17 mouse cellular contexts compared by ENCODE assay signal in the genomic region with DNA sequence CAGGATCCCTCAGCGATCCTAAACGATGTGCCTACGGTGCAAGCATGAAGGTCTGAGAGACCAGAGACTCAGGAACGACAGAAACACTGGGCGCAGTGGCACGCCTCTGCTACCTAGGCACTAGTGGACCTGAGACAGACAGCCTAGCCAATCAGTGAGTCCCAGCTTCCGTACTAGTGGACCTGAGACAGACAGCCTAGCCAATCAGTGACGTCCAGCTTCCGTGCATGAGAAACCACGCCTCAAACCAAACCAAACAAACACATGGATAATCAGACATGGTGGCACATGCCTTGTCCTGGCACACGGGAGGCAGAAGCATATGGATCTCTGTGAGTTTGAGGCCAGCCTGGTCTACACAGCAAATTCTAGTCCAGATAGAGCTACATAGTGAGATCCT. TPM values are rescaled to one million over a fixed set of nuclear protein-coding genes. Genes with fewer than 3 reads are reported as not detected.
DNase-seq lines count a peak whose midpoint lies in the region; ATAC-seq and TF ChIP-seq lines count a peak whose summit lies in the region.
"Had no signal": no experiment of that assay in that cellular context is flagged by ENCODE, and none has a peak within 500 bp of the region (broad histone marks: within the 10 kb centered on the region; RNA-seq: fewer than 3 reads in every experiment).

No protein-coding gene starts in this region.

- no peak overlapping the region for H3K27ac ChIP-seq in MEL (ENCODE audit: control insufficient read depth, low read depth, low read length)
- H3K27ac ChIP-seq in intestine, embryonic 16.5 days (ENCODE audit: low read length), result no peak overlapping the region
- H3K27ac ChIP-seq in liver, embryonic 16.5 days (ENCODE audit: low read length), result no peak overlapping the region
- H3K27ac ChIP-seq in hindbrain, embryonic 13.5 days, result no peak overlapping the region
- H3K27ac ChIP-seq: midbrain, embryonic 12.5 days had no signal

- H3K4me3 ChIP-seq in E14TG2a.4 (replicated peaks; ENCODE audit: low read length), result peak overlapping the region; percentile 58
- H3K4me3 ChIP-seq in MEL (ENCODE audit: control insufficient read depth in 1 of 2, insufficient read depth in 1 of 2, low read depth in 2 of 2, low read length in 2 of 2), result peak overlapping the region; percentile 41 to 54; a peak in 3 of 4 replicates
- no peak overlapping the region for H3K4me3 ChIP-seq in intestine, embryonic 16.5 days (ENCODE audit: low read length)
- H3K4me3 ChIP-seq in liver, embryonic 16.5 days (ENCODE audit: low read depth, low read length), result no peak overlapping the region
- no peak overlapping the region for H3K4me3 ChIP-seq in hindbrain, embryonic 13.5 days
- H3K4me3 ChIP-seq: midbrain, embryonic 12.5 days had no signal

- H3K4me1 ChIP-seq in E14TG2a.4 (replicated peaks; ENCODE audit: low read depth, low read length) (peaks cover 11% of the 10 kb centered on the region), MEL (ENCODE audit: control insufficient read depth in 1 of 2, insufficient read depth in 2 of 2, low read length in 2 of 2) (peaks cover 0 to 3% of the 10 kb centered on the region in 2 experiments; a peak in 1 of 4 replicates)
- no peaks in the 10 kb centered on the region for H3K4me1 ChIP-seq in intestine, embryonic 16.5 days (ENCODE audit: control insufficient read depth, insufficient read depth, low read length)
- no peaks in the 10 kb centered on the region for H3K4me1 ChIP-seq in liver, embryonic 16.5 days (ENCODE audit: control insufficient read depth, low read depth, low read length)
- H3K4me1 ChIP-seq in hindbrain, embryonic 13.5 days (replicated peaks), result no peaks in the 10 kb centered on the region
- H3K4me1 ChIP-seq: midbrain, embryonic 12.5 days had no signal

- H3K79me2 ChIP-seq in MEL (ENCODE audit: control insufficient read depth, insufficient read depth, low read length, poor library complexity), result no peaks in the 10 kb centered on the region

- H3K9ac ChIP-seq in MEL (ENCODE audit: control insufficient read depth, low read depth, low read length, poor library complexity, severe bottlenecking), result peak overlapping the region; percentile 43; the same call in 1 of the 2 replicates
- H3K9ac ChIP-seq in intestine, embryonic 16.5 days (ENCODE audit: low read depth, low read length), result no peak overlapping the region
- H3K9ac ChIP-seq in liver, embryonic 16.5 days (ENCODE audit: low read depth, low read length), result no peak overlapping the region
- no peak overlapping the region for H3K9ac ChIP-seq in hindbrain, embryonic 13.5 days
- H3K9ac ChIP-seq: lung, embryonic 14.5 days; midbrain, embryonic 12.5 days had no signal

- peak; percentile 90 for DNase-seq in MEL (ENCODE audit: low read depth, low spot score)
- no peak for DNase-seq in neural tube, embryonic 10.5 days (ENCODE audit: extremely low spot score, low spot score)
- DNase-seq in left cerebral cortex, postnatal 36 days (ENCODE audit: low spot score in 2 of 2), result no peak
- DNase-seq: heart, adult 18-20 months; heart, postnatal 4 days; kidney, adult 18-20 months; lung, embryonic 14.5 days had no signal

- ATAC-seq in intestine, embryonic 16.5 days, result peak; percentile 60
- ATAC-seq in liver, embryonic 16.5 days (ENCODE audit: low read depth), result peak; percentile 35; the same call in 1 of the 2 replicates
- ATAC-seq in hindbrain, embryonic 13.5 days (ENCODE audit: low FRiP score), result no peak

- WGBS in intestine, embryonic 16.5 days, result 47% methylated on average over 11 of the region's 11 CpGs
- 39% methylated on average over 11 of the region's 11 CpGs for WGBS in liver, embryonic 16.5 days (ENCODE audit: insufficient replicate concordance)
- WGBS in hindbrain, embryonic 13.5 days, result 50% methylated on average over 11 of the region's 11 CpGs

- TF ChIP-seq CTCF in E14TG2a.4 (conservative IDR thresholded peaks at IDR 0.05; ENCODE audit: low read length), result no peak
- no peak for TF ChIP-seq CTCF in MEL (IDR thresholded peaks at IDR 0.05 in 2 of 3, conservative IDR thresholded peaks at IDR 0.05 in 1 of 3; ENCODE audit: control insufficient read depth in 1 of 3, insufficient read depth in 1 of 3, low read depth in 2 of 3, low read length in 3 of 3, poor library complexity in 1 of 3, severe bottlenecking in 1 of 3)

- peaks cover 28% of the 10 kb centered on the region for H3K9me3 ChIP-seq in E14TG2a.4 (ENCODE audit: low read length)
- no peaks in the 10 kb centered on the region for H3K9me3 ChIP-seq in MEL (replicated peaks; ENCODE audit: insufficient read depth, low read length)
- no peaks in the 10 kb centered on the region for H3K9me3 ChIP-seq in intestine, embryonic 16.5 days (ENCODE audit: control insufficient read depth, low read length)
- H3K9me3 ChIP-seq in liver, embryonic 16.5 days (replicated peaks; ENCODE audit: control insufficient read depth, low read length), result no peaks in the 10 kb centered on the region
- no peaks in the 10 kb centered on the region for H3K9me3 ChIP-seq in hindbrain, embryonic 13.5 days
- H3K9me3 ChIP-seq: midbrain, embryonic 12.5 days had no signal

- TF ChIP-seq RAD21 in MEL (IDR thresholded peaks at IDR 0.05; ENCODE audit: low read depth, low read length), result no peak

- intact Hi-C loops in left cerebral cortex, postnatal 36 days (cut with DNase I), result no loop called here

- TF ChIP-seq POLR2A in MEL (IDR thresholded peaks at IDR 0.05; ENCODE audit: control insufficient read depth in 1 of 2, insufficient read depth in 1 of 2, low read depth in 1 of 2, low read length in 2 of 2, poor library complexity in 1 of 2), result no peak

- no peak overlapping the region; the same call in 1 of the 2 replicates for H3K4me2 ChIP-seq in intestine, embryonic 16.5 days (ENCODE audit: low read depth, low read length)
- H3K4me2 ChIP-seq in liver, embryonic 16.5 days (ENCODE audit: low read depth, low read length), result peak overlapping the region; percentile 22; the same call in 1 of the 2 replicates
- no peak overlapping the region for H3K4me2 ChIP-seq in hindbrain, embryonic 13.5 days
- H3K4me2 ChIP-seq: lung, embryonic 14.5 days; midbrain, embryonic 12.5 days had no signal

- no peak for TF ChIP-seq EP300 in MEL (IDR thresholded peaks at IDR 0.05; ENCODE audit: low read depth in 1 of 2, low read length in 2 of 2)

- H3K36me3 ChIP-seq in E14TG2a.4 (ENCODE audit: insufficient read depth, low read length) (no peaks in the 10 kb centered on the region), MEL (ENCODE audit: control insufficient read depth in 1 of 2, insufficient read depth in 2 of 2, low read length in 2 of 2) (peaks cover 0 to 6% of the 10 kb centered on the region in 2 experiments; a peak in 2 of 4 replicates)
- H3K36me3 ChIP-seq in intestine, embryonic 16.5 days (ENCODE audit: control insufficient read depth, insufficient read depth, low read length), result no peaks in the 10 kb centered on the region
- H3K36me3 ChIP-seq in liver, embryonic 16.5 days (ENCODE audit: control insufficient read depth, insufficient read depth), result no peaks in the 10 kb centered on the region
- H3K36me3 ChIP-seq in hindbrain, embryonic 13.5 days, result no peaks in the 10 kb centered on the region
- H3K36me3 ChIP-seq: midbrain, embryonic 12.5 days had no signal

- H3K27me3 ChIP-seq in E14TG2a.4 (ENCODE audit: insufficient read depth, low read length) (no peaks in the 10 kb centered on the region), MEL (ENCODE audit: control insufficient read depth in 1 of 2, insufficient read depth in 2 of 2, low read length in 2 of 2) (no peaks in the 10 kb centered on the region)
- H3K27me3 ChIP-seq in intestine, embryonic 16.5 days (replicated peaks; ENCODE audit: control insufficient read depth, insufficient read depth, low read length), result no peaks in the 10 kb centered on the region
- H3K27me3 ChIP-seq in liver, embryonic 16.5 days (ENCODE audit: control insufficient read depth, insufficient read depth, low read depth, low read length), result no peaks in the 10 kb centered on the region
- H3K27me3 ChIP-seq in hindbrain, embryonic 13.5 days, result no peaks in the 10 kb centered on the region
- H3K27me3 ChIP-seq: midbrain, embryonic 12.5 days had no signal

TF ChIP-seq in MEL, 35 proteins besides CTCF, POLR2A, EP300 and RAD21 (continues in another document):
- TF ChIP-seq SMC3 (IDR thresholded peaks at IDR 0.05; ENCODE audit: low read depth, low read length), result no peak
- TF ChIP-seq MYC (IDR thresholded peaks at IDR 0.05; ENCODE audit: low read depth, low read length), result peak; percentile 70; the same call in 1 of the 2 replicates
- TF ChIP-seq USF2 (IDR thresholded peaks at IDR 0.05; ENCODE audit: borderline replicate concordance in 1 of 2, insufficient read depth in 1 of 2, low read depth in 1 of 2, low read length in 2 of 2), result no peak
- no peak for TF ChIP-seq HCFC1 (IDR thresholded peaks at IDR 0.05; ENCODE audit: low read depth, low read length)
- 0 out of 2 replicates have a peak, but pooled peaks have one; percentile 26 for TF ChIP-seq ELF1 (IDR thresholded peaks at IDR 0.05; ENCODE audit: low read depth, low read length)

RNA-seq across cellular contexts. Expression of a gene that starts 12.9 kb away (rescaled TPM):
- not detected in 2 replicates for total RNA-seq in MEL (2012; rRNA removed)
- polyA plus RNA-seq in MEL (2012; ENCODE audit: insufficient read depth in 1 of 2, insufficient read length in 2 of 2, low read depth in 1 of 2, low replicate concordance in 2 of 2, missing spikeins in 1 of 2), result under 1 TPM in 1 of 2 experiments, not detected in 1; 0.19 TPM
- polyA plus RNA-seq in intestine, embryonic 16.5 days (2015; fragmentation: Nextera tagmentation; extraction: Ambion mirVana), result not detected in 2 replicates
- not detected in 2 replicates for polyA plus RNA-seq in liver, embryonic 16.5 days (2015; fragmentation: Nextera tagmentation; extraction: Ambion mirVana)
- not detected in 2 replicates for polyA plus RNA-seq in hindbrain, embryonic 13.5 days (2015; fragmentation: Nextera tagmentation; extraction: Ambion mirVana)
- total RNA-seq in left cerebral cortex, postnatal 36 days (2021), result not detected
- total RNA-seq: CH12.LX; heart, postnatal 4 days; layer of hippocampus, adult 18-20 months had no signal
- polyA plus RNA-seq: frontal cortex, adult 2 months; lung, embryonic 14.5 days; midbrain, embryonic 12.5 days; spleen, adult 2 months; urinary bladder, adult 2 months had no signal

RNA-seq across cellular contexts. Expression of a gene that starts 39.5 kb away (rescaled TPM):
- not detected in 2 replicates for total RNA-seq in MEL (2012; rRNA removed)
- polyA plus RNA-seq in MEL (2012; ENCODE audit: insufficient read depth in 1 of 2, insufficient read length in 2 of 2, low read depth in 1 of 2, low replicate concordance in 2 of 2, missing spikeins in 1 of 2), result under 1 TPM in 1 of 2 experiments, not detected in 1; 0.06 TPM
- polyA plus RNA-seq in intestine, embryonic 16.5 days (2015; fragmentation: Nextera tagmentation; extraction: Ambion mirVana), result 1.1 and 1.6 TPM in 2 replicates
- 0.12 TPM in 1 of 2 replicates, not detected in the other for polyA plus RNA-seq in liver, embryonic 16.5 days (2015; fragmentation: Nextera tagmentation; extraction: Ambion mirVana)
- polyA plus RNA-seq in hindbrain, embryonic 13.5 days (2015; fragmentation: Nextera tagmentation; extraction: Ambion mirVana), result not detected in 2 replicates
- not detected for total RNA-seq in left cerebral cortex, postnatal 36 days (2021)
- total RNA-seq: heart, adult 18-20 months; heart, postnatal 4 days; layer of hippocampus, adult 18-20 months had no signal
- polyA plus RNA-seq: frontal cortex, adult 2 months; lung, embryonic 14.5 days; midbrain, embryonic 12.5 days; spleen, adult 2 months; urinary bladder, adult 2 months had no signal

RNA-seq across cellular contexts. Expression of a gene that starts 48.3 kb away (rescaled TPM):
- 254 and 516 TPM in 2 replicates for total RNA-seq in MEL (2012; rRNA removed)
- 1,000 to 10,000 TPM in 1 of 2 experiments, 100 to 1,000 TPM in 1; 737 to 5,492 TPM for polyA plus RNA-seq in MEL (2012; ENCODE audit: insufficient read depth in 1 of 2, insufficient read length in 2 of 2, low read depth in 1 of 2, low replicate concordance in 2 of 2, missing spikeins in 1 of 2)
- polyA plus RNA-seq in intestine, embryonic 16.5 days (2015; fragmentation: Nextera tagmentation; extraction: Ambion mirVana), result 1,882 and 2,067 TPM in 2 replicates
- 616 and 624 TPM in 2 replicates for polyA plus RNA-seq in liver, embryonic 16.5 days (2015; fragmentation: Nextera tagmentation; extraction: Ambion mirVana)
- polyA plus RNA-seq in hindbrain, embryonic 13.5 days (2015; fragmentation: Nextera tagmentation; extraction: Ambion mirVana), result 1,025 and 1,119 TPM in 2 replicates
- total RNA-seq in left cerebral cortex, postnatal 36 days (2021), result 100 to 1,000 TPM; 416 to 459 TPM

Comparison
In these comparisons a context has a peak if more than half of its experiments do, and no peak if none do; other contexts are left out.
1. H3K4me3 ChIP-seq: peak in E14TG2a.4 (single experiment) and MEL (2 of 2); none in intestine, embryonic 16.5 days (single experiment), liver, embryonic 16.5 days (single experiment) and hindbrain, embryonic 13.5 days (single experiment).